8 mouse cellular contexts compared by ENCODE assay signal in genomic region chr7:127656946-127657345, GRCm38 (mm10). TPM values are rescaled to one million over a fixed set of nuclear protein-coding genes. Genes with fewer than 3 reads are reported as not detected.
A peak's percentile ranks its signal among the peaks of the same experiment; 100 is the strongest.
DNase-seq lines count a peak whose midpoint lies in the region; ATAC-seq lines count a peak whose summit lies in the region.

No protein-coding gene starts in this region.

- DNase-seq in cerebellum, adult 11 months = peak; percentile 37
- no peak for DNase-seq in cerebellum, adult 11-12 months
- peak; percentile 68 for DNase-seq in midbrain, embryonic 10.5 days (ENCODE audit: low spot score)
- DNase-seq in adrenal gland, postnatal 4 days (ENCODE audit: low spot score in 2 of 2) = peak; percentile 51 to 61
- DNase-seq in frontal cortex, postnatal 36 days (ENCODE audit: low spot score in 2 of 2) = peak; percentile 17 to 29
- peak; percentile 75 for DNase-seq in liver, embryonic 11.5 days (ENCODE audit: low spot score)
- DNase-seq in spleen, adult 12 weeks (ENCODE audit: low spot score) = peak; percentile 65

- 34% methylated on average over 4 of the region's 4 CpGs for WGBS in midbrain, embryonic 10.5 days
- WGBS in midbrain, embryonic 15.5 days = 39% methylated on average over 4 of the region's 4 CpGs
- 23% methylated on average over 4 of the region's 4 CpGs for WGBS in liver, embryonic 11.5 days

- H3K27ac ChIP-seq in midbrain, embryonic 10.5 days (replicated peaks) = no peak overlapping the region
- no peak overlapping the region for H3K27ac ChIP-seq in midbrain, embryonic 15.5 days
- no peak overlapping the region for H3K27ac ChIP-seq in liver, embryonic 11.5 days (ENCODE audit: low read depth, low read length)

- H3K4me3 ChIP-seq in midbrain, embryonic 10.5 days = no peak overlapping the region
- no peak overlapping the region for H3K4me3 ChIP-seq in midbrain, embryonic 15.5 days
- H3K4me3 ChIP-seq in liver, embryonic 11.5 days (ENCODE audit: low read depth, low read length) = no peak overlapping the region

- no peak for ATAC-seq in midbrain, embryonic 15.5 days (replicated peaks)
- ATAC-seq in liver, embryonic 11.5 days (replicated peaks; ENCODE audit: low FRiP score) = no peak

- peaks cover 5% of the 10 kb centered on the region; the same call in 1 of the 2 replicates for H3K4me1 ChIP-seq in midbrain, embryonic 10.5 days
- H3K4me1 ChIP-seq in midbrain, embryonic 15.5 days = 0 out of 2 replicates have a peak, but pooled peaks cover 2% of the 10 kb centered on the region
- H3K4me1 ChIP-seq in liver, embryonic 11.5 days (replicated peaks; ENCODE audit: control insufficient read depth, insufficient read depth, low read length) = no peaks in the 10 kb centered on the region

- no peaks in the 10 kb centered on the region for H3K9me3 ChIP-seq in midbrain, embryonic 10.5 days (replicated peaks)
- H3K9me3 ChIP-seq in midbrain, embryonic 15.5 days = no peaks in the 10 kb centered on the region
- no peaks in the 10 kb centered on the region for H3K9me3 ChIP-seq in liver, embryonic 11.5 days (ENCODE audit: control insufficient read depth, low read length)

- H3K4me2 ChIP-seq in midbrain, embryonic 15.5 days = no peak overlapping the region
- no peak overlapping the region for H3K4me2 ChIP-seq in liver, embryonic 11.5 days

- 0 out of 2 replicates have a peak, but pooled peaks cover 6% of the 10 kb centered on the region for H3K36me3 ChIP-seq in midbrain, embryonic 10.5 days
- no peaks in the 10 kb centered on the region for H3K36me3 ChIP-seq in midbrain, embryonic 15.5 days (replicated peaks)
- no peaks in the 10 kb centered on the region for H3K36me3 ChIP-seq in liver, embryonic 11.5 days (ENCODE audit: control insufficient read depth, insufficient read depth, low read length)

- H3K9ac ChIP-seq in midbrain, embryonic 15.5 days = no peak overlapping the region
- no peak overlapping the region for H3K9ac ChIP-seq in liver, embryonic 11.5 days (ENCODE audit: low read depth, low read length)

- H3K27me3 ChIP-seq in midbrain, embryonic 10.5 days (ENCODE audit: low read depth, poor library complexity, severe bottlenecking) = no peaks in the 10 kb centered on the region
- no peaks in the 10 kb centered on the region for H3K27me3 ChIP-seq in midbrain, embryonic 15.5 days (replicated peaks)
- no peaks in the 10 kb centered on the region for H3K27me3 ChIP-seq in liver, embryonic 11.5 days (replicated peaks; ENCODE audit: control insufficient read depth, insufficient read depth, low read length)

RNA-seq across cellular contexts. Expression of gene Zfp629, which starts 41.3 kb away (rescaled TPM):
- 32.2 and 37.1 TPM in 2 replicates for polyA plus RNA-seq in midbrain, embryonic 10.5 days (2016; fragmentation: Nextera tagmentation; extraction: Ambion mirVana)
- polyA plus RNA-seq in midbrain, embryonic 15.5 days (2015; fragmentation: Nextera tagmentation; extraction: Ambion mirVana) = 25.5 and 26.6 TPM in 2 replicates
- 10 to 100 TPM; 29.4 to 31.6 TPM for total RNA-seq in adrenal gland, postnatal 4 days (2021)
- polyA plus RNA-seq in liver, embryonic 11.5 days (2014; fragmentation: Nextera tagmentation; extraction: Ambion mirVana) = 8.3 and 9.8 TPM in 2 replicates

RNA-seq across cellular contexts. Expression of gene Bcl7c, which starts 51.8 kb away (rescaled TPM):
- polyA plus RNA-seq in midbrain, embryonic 10.5 days (2016; fragmentation: Nextera tagmentation; extraction: Ambion mirVana) = 47.8 and 48.9 TPM in 2 replicates
- 52.9 and 59.2 TPM in 2 replicates for polyA plus RNA-seq in midbrain, embryonic 15.5 days (2015; fragmentation: Nextera tagmentation; extraction: Ambion mirVana)
- 100 to 1,000 TPM; 129 to 135 TPM for total RNA-seq in adrenal gland, postnatal 4 days (2021)
- 46.8 and 50.7 TPM in 2 replicates for polyA plus RNA-seq in liver, embryonic 11.5 days (2014; fragmentation: Nextera tagmentation; extraction: Ambion mirVana)

RNA-seq across cellular contexts. Expression of gene Ctf1, which starts 55.6 kb away (rescaled TPM):
- 5.1 and 5.2 TPM in 2 replicates for polyA plus RNA-seq in midbrain, embryonic 10.5 days (2016; fragmentation: Nextera tagmentation; extraction: Ambion mirVana)
- 3.7 and 3.8 TPM in 2 replicates for polyA plus RNA-seq in midbrain, embryonic 15.5 days (2015; fragmentation: Nextera tagmentation; extraction: Ambion mirVana)
- 1 to 10 TPM; 5.2 to 5.4 TPM for total RNA-seq in adrenal gland, postnatal 4 days (2021)
- 5.5 and 5.8 TPM in 2 replicates for polyA plus RNA-seq in liver, embryonic 11.5 days (2014; fragmentation: Nextera tagmentation; extraction: Ambion mirVana)
